Mouse (Mus musculus) heart, postnatal 0 days (tissue): ENCODE data around the gene Ppp1r9b. TPM values are rescaled to one million over a fixed set of nuclear protein-coding genes. Genes with fewer than 3 reads are reported as not detected.

Experiments
- ATAC-seq: fragments of 200-750 bp; cut with Nextera tagmentation; 2 replicates; pipeline ENCODE4 v1.8.0; 2017; ENCODE audit warnings: low read depth, moderate number of reproducible peaks, moderate library complexity; ENCODE audit not compliant: insufficient read depth
- DNase-seq: peaks from one replicate; pipeline ENCODE4 v3.0.0-alpha.2; 2016; ENCODE audit warnings: low spot score
- H3K27ac ChIP-seq: fragments of 300-500 bp; sonication (generic); 2 replicates; pipeline ENCODE4 v1.5.1; 2014; ENCODE audit warnings: low read depth, mild to moderate bottlenecking
- H3K27me3 ChIP-seq: fragments of 300-500 bp; sonication (generic); 2 replicates; pipeline ENCODE4 v1.6.1; 2014; ENCODE audit warnings: low read length, mixed read lengths; ENCODE audit not compliant: control insufficient read depth, insufficient read depth
- H3K36me3 ChIP-seq: fragments of 300-500 bp; sonication (generic); replicated peaks from 2 replicates; pipeline ENCODE4 v1.6.1; 2014; ENCODE audit warnings: low read length, mixed read lengths; ENCODE audit not compliant: control insufficient read depth, insufficient read depth
- H3K4me1 ChIP-seq: fragments of 300-500 bp; sonication (generic); 2 replicates; pipeline ENCODE4 v1.6.1; 2014; ENCODE audit warnings: antibody characterized with exemption; ENCODE audit not compliant: control insufficient read depth, insufficient read depth
- H3K4me2 ChIP-seq: fragments of 300-500 bp; sonication (generic); 2 replicates; pipeline ENCODE4 v1.6.1; 2014; ENCODE audit warnings: low read depth, mild to moderate bottlenecking, low read length, moderate library complexity
- H3K4me3 ChIP-seq: fragments of 300-500 bp; sonication (generic); 2 replicates; pipeline ENCODE4 v1.5.1; 2014; ENCODE audit warnings: low read depth, low read length
- H3K9ac ChIP-seq: fragments of 300-500 bp; sonication (generic); replicated peaks from 2 replicates; pipeline ENCODE4 v1.6.1; 2014; ENCODE audit warnings: low read depth, low read length, mixed read lengths
- H3K9me3 ChIP-seq: fragments of 300-500 bp; sonication (generic); replicated peaks from 2 replicates; pipeline ENCODE4 v1.6.1; 2016; ENCODE audit warnings: low read length; ENCODE audit not compliant: control insufficient read depth
- CTCF ChIP-seq: IDR thresholded peaks from 2 replicates; pipeline ENCODE4 v1.5.1; 2016; ENCODE audit warnings: antibody characterized with exemption, control low read depth, low read depth
- EP300 ChIP-seq: IDR thresholded peaks from 2 replicates; pipeline ENCODE4 v1.6.1; 2016; ENCODE audit warnings: antibody characterized with exemption, low read depth
- WGBS: fragments of 180-500 bp; shearing (Covaris S2); extraction: QIAGEN DNeasy Blood & Tissue Kit; methylation state at CpG from one replicate; pipeline ENCODE4 v1.1.7; 2014; 5-methylcytosine and 5-hydroxymethylcytosine counted together
- polyA plus RNA-seq: library from polyadenylated mRNA; unstranded; fragments of >200 nt; fragmentation: Nextera tagmentation; extraction: Ambion mirVana; gene quantifications from 2 replicates; pipeline ENCODE4 v1.2.1, GENCODE M21; 2015
- total RNA-seq: library from RNA; depleted of rRNA; stranded (reverse); fragments of >200 nt; gene quantifications from 2 replicates; pipeline ENCODE4 v1.2.3, GENCODE M21; 2014; ENCODE audit warnings: low replicate concordance

The Ppp1r9b gene
- total and polyA plus RNA-seq, 2 experiments from 2014 or later = 4.7 to 27.6 TPM

DNA sequence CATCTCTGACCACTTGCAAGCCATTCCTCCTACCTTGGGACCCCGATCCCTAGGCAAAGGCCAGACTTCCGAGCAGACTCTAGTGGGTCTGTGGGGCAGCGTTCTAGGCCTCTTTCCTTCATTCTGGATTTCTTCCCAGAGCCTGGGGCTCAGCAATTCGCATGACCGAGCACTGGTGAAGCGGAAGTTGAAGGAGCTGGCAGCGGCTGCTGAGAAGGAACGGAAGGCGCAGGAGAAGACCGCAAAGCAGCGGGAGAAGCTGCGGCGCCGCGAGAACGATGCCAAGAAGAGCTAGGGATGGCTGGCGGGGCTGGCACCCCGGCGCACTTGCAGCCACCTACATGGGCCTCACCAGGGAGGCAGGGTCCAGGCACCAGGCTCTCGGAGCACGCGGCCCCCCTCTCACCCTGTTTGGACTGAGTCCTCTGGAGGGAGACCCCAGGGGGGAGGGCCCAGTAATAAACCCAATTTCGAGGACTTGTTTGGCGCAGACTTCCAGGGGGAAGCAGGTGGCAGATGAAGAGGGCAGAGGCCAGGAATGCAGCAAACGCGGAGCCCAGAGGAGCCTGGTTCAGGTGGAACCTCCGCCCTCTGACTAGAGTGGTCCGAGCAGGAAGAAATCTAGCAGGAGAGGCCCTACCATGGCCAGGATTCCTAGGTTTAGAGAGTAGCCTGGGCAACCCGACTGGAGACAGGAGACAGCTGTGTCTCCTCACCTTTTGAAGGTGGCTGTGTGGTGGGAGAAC, 33.8 kb downstream of the Ppp1r9b start:
- Histone ChIP-seq H3K27me3 (peaks cover 2% of the 10 kb centered on the region; the same call in 1 of the 2 replicates), H3K9me3 (no peaks in the 10 kb centered on the region), H3K27ac (no peak overlapping the region), H3K36me3 (peaks cover 49% of the 10 kb centered on the region), H3K4me1 (no peaks in the 10 kb centered on the region), H3K4me2 (no peak overlapping the region), H3K9ac (no peak overlapping the region), H3K4me3 (no peak overlapping the region)
- DNase-seq (no peak), ATAC-seq (no peak)
- TF ChIP-seq CTCF (no peak), EP300 (no peak)
- WGBS = 76% methylated on average over 29 of the region's 29 CpGs

DNA sequence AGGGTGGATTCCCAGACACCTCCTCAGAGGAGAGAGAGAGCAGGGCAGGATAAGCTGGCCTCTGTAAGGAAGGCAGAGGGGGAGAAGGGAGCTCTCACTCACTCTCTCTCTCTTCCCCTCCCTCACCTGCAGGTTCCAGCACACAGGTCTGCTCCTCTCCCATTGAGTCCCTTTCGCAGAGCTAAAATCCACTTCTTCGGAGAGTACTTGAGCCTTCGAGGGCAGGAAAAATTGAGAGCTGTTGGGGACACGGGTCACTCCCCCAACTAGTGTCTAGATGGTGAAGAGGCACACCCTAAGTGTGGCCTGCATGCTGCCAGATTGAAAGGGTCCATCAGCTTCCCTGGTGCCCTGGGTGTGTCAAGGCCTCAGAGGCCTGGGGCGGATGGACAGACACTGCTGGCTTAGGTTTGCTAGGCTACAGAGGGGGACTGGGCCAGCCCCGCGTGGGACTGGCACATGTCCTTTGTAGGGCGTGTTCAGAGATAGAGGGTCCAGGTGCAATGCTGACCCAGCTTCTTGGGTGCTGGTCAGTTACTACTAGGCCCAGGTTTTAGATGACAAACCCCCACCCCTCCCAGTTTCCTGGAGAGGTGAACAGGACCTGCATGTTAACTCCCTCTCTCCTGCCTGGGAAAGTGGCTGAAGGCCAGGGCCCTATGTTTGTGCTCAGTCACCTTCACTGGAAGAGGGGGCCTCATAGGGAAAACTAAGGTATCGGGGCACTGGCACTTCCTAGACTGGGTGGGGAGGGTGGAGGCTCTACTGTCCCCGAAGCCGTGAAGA, 34.6 kb downstream of the Ppp1r9b start:
- DNase-seq (no peak), ATAC-seq (no peak)
- H3K9me3 ChIP-seq = no peaks in the 10 kb centered on the region
- H3K27me3 ChIP-seq = no peaks in the 10 kb centered on the region
- TF ChIP-seq EP300 (no peak), CTCF (no peak)
- whole genome bisulfite sequencing = 86% methylated on average over 11 of the region's 11 CpGs
- H3K4me3 ChIP-seq = no peak overlapping the region
- peaks cover 53% of the 10 kb centered on the region for H3K36me3 ChIP-seq
- no peaks in the 10 kb centered on the region for H3K4me1 ChIP-seq
- H3K27ac ChIP-seq = no peak overlapping the region
- no peak overlapping the region for H3K9ac ChIP-seq
- no peak overlapping the region for H3K4me2 ChIP-seq

GRCm38 (mm10) chr11:95026090-95026542, 35.3 kb downstream of the Ppp1r9b start:
- 75% methylated on average over 6 of the region's 6 CpGs for WGBS
- Histone ChIP-seq H3K27ac (no peak overlapping the region), H3K4me3 (no peak overlapping the region), H3K36me3 (peaks cover 57% of the 10 kb centered on the region), H3K4me2 (no peak overlapping the region), H3K4me1 (no peaks in the 10 kb centered on the region), H3K9me3 (no peaks in the 10 kb centered on the region), H3K9ac (no peak overlapping the region), H3K27me3 (no peaks in the 10 kb centered on the region)
- TF ChIP-seq CTCF (no peak), EP300 (no peak)
- ATAC-seq = no peak
- DNase-seq = no peak

- ATAC-seq = no peak
- no peak overlapping the region for H3K9ac ChIP-seq
- H3K4me2 ChIP-seq = no peak overlapping the region
- TF ChIP-seq CTCF (no peak), EP300 (no peak)
- H3K4me3 ChIP-seq = no peak overlapping the region
- H3K27ac ChIP-seq = no peak overlapping the region
- 79% methylated on average over 6 of the region's 6 CpGs for WGBS
- DNase-seq = no peak
- no peaks in the 10 kb centered on the region for H3K9me3 ChIP-seq
- no peaks in the 10 kb centered on the region for H3K4me1 ChIP-seq
- peaks cover 63% of the 10 kb centered on the region for H3K36me3 ChIP-seq
- H3K27me3 ChIP-seq = no peaks in the 10 kb centered on the region
Measured at GRCm38 (mm10) chr11:95026849-95027248, 36.0 kb downstream of the Ppp1r9b start.

- H3K27ac ChIP-seq = no peak overlapping the region
- H3K9me3 ChIP-seq = no peaks in the 10 kb centered on the region
- H3K4me3 ChIP-seq = no peak overlapping the region
- ATAC-seq (no peak), DNase-seq (no peak)
- H3K27me3 ChIP-seq = no peaks in the 10 kb centered on the region
- no peak overlapping the region for H3K9ac ChIP-seq
- H3K4me1 ChIP-seq = no peaks in the 10 kb centered on the region
- peaks cover 70% of the 10 kb centered on the region for H3K36me3 ChIP-seq
- TF ChIP-seq EP300 (no peak), CTCF (no peak)
- WGBS = 51% methylated on average over 13 of the region's 13 CpGs
- H3K4me2 ChIP-seq = no peak overlapping the region
Measured at GRCm38 (mm10) chr11:95027850-95028470, 37.1 kb downstream of the Ppp1r9b start.
